Mouse (Mus musculus) layer of hippocampus, postnatal 36 days (tissue): ENCODE measurements at regions not wholly inside any gene's neighbourhood (a gene's known extent, or its start where the extent isn't known, plus 50 kb on each side); places are given as distances from the start of the nearest gene placed in this dataset.
A peak's percentile ranks its signal among the peaks of the same experiment; 100 is the strongest.

Experiments
- DNase-seq, 2 experiments: peaks; one replicate each; pipeline ENCODE4 v3.0.0; 2022

- no peak for DNase-seq
Observed at GRCm38 (mm10) chr17:64382894-64383293, 51.2 kb upstream of the Pja2 start.

- no peak for DNase-seq
Observed at GRCm38 (mm10) chr17:64383600-64383999, 51.9 kb upstream of the Pja2 start.

- no peak for DNase-seq
Observed at GRCm38 (mm10) chr17:64390349-64390748, 58.6 kb upstream of the Pja2 start.

- DNase-seq, result no peak
Observed at GRCm38 (mm10) chr17:64397254-64397897, 65.7 kb upstream of the Pja2 start.

- no peak for DNase-seq
Observed at GRCm38 (mm10) chr17:64398114-64398692, 66.5 kb upstream of the Pja2 start.

GRCm38 (mm10) chr17:64398708-64399107 is 67.0 kb upstream of the Pja2 start:
- DNase-seq, result no peak

- DNase-seq, result no peak
Observed at GRCm38 (mm10) chr17:64406742-64407254, 75.1 kb upstream of the Pja2 start.

GRCm38 (mm10) chr17:64407255-64408011 is 75.7 kb upstream of the Pja2 start:
- peak; percentile 44 for DNase-seq

GRCm38 (mm10) chr17:64425811-64426210 is 94.1 kb upstream of the Pja2 start:
- no peak for DNase-seq

GRCm38 (mm10) chr17:64426536-64426935 is 94.8 kb upstream of the Pja2 start:
- DNase-seq, result no peak

GRCm38 (mm10) chr17:64439571-64439970 is 107.9 kb upstream of the Pja2 start:
- no peak for DNase-seq

GRCm38 (mm10) chr17:64454736-64455135 is 123.0 kb upstream of the Pja2 start:
- DNase-seq, result no peak

- DNase-seq, result no peak
Observed at GRCm38 (mm10) chr17:64466273-64466672, 134.3 kb upstream of the Man2a1 start.

GRCm38 (mm10) chr17:64466746-64467145 is 133.8 kb upstream of the Man2a1 start:
- no peak for DNase-seq

- DNase-seq, result no peak
Observed at GRCm38 (mm10) chr17:64467297-64467696, 133.2 kb upstream of the Man2a1 start.

GRCm38 (mm10) chr17:64469754-64470400 is 130.7 kb upstream of the Man2a1 start:
- no peak for DNase-seq

- no peak for DNase-seq
Observed at GRCm38 (mm10) chr17:64480607-64481038, 119.9 kb upstream of the Man2a1 start.

GRCm38 (mm10) chr17:64484835-64485234 is 115.7 kb upstream of the Man2a1 start:
- no peak for DNase-seq

- DNase-seq, result no peak
Observed at GRCm38 (mm10) chr17:64489769-64490335, 110.7 kb upstream of the Man2a1 start.

GRCm38 (mm10) chr17:64490664-64491063 is 109.9 kb upstream of the Man2a1 start:
- no peak for DNase-seq

GRCm38 (mm10) chr17:64491922-64492353 is 108.6 kb upstream of the Man2a1 start:
- no peak for DNase-seq

GRCm38 (mm10) chr17:64492614-64493269 is 107.8 kb upstream of the Man2a1 start:
- DNase-seq, result no peak
